Mouse (Mus musculus): ENCODE measurements around the gene Ranbp10. TPM values are rescaled to one million over a fixed set of nuclear protein-coding genes. Genes with fewer than 3 reads are reported as not detected.

Gene Ranbp10
- polyA plus RNA-seq, 1 experiment: 11.1 TPM

DNA sequence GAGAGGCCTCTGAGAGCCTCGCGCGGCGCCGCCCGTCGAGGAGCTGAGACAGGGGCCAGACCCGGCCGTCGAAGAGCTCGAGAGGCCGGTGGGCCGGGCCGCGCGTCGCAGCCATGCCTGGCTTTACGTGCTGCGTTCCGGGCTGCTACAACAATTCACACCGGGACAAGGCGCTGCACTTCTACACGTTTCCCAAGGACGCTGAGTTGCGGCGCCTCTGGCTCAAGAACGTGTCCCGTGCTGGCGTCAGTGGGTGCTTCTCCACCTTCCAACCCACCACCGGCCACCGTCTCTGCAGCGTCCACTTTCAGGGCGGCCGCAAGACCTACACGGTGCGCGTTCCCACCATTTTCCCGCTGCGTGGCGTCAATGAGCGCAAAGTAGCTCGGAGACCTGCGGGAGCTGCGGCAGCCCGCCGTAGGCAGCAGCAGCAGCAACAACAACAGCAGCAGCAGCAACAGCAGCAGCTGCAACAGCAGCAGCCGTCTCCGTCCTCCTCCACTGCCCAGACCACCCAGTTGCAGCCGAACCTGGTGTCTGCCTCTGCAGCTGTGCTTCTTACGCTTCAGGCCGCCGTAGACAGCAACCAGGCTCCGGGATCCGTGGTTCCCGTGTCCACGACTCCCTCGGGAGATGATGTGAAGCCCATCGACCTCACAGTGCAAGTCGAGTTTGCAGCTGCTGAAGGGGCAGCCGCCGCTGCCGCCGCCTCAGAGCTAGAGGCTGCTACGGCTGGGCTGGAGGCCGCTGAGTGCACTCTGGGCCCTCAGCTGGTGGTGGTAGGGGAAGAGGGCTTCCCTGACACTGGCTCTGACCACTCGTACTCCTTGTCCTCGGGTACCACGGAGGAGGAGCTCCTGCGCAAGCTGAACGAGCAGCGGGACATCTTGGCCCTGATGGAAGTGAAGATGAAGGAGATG is 28.4 kb upstream of the Ranbp10 start:
- H3K36me3 ChIP-seq (replicated peaks; ENCODE audit: low read length): peaks cover 16% of the 10 kb centered on the region
- TF ChIP-seq GATA1 (IDR thresholded peaks at IDR 0.05; ENCODE audit: borderline replicate concordance, low read length) (no peak), FLI1 (IDR thresholded peaks at IDR 0.05; ENCODE audit: low read length) (no peak)
- no peaks in the 10 kb centered on the region for H3K9me3 ChIP-seq
- peaks cover 67% of the 10 kb centered on the region for H3K4me1 ChIP-seq
- no peaks in the 10 kb centered on the region for H3K27me3 ChIP-seq (replicated peaks)
- peak overlapping the region; percentile 100 for H3K4me3 ChIP-seq (replicated peaks)

DNA sequence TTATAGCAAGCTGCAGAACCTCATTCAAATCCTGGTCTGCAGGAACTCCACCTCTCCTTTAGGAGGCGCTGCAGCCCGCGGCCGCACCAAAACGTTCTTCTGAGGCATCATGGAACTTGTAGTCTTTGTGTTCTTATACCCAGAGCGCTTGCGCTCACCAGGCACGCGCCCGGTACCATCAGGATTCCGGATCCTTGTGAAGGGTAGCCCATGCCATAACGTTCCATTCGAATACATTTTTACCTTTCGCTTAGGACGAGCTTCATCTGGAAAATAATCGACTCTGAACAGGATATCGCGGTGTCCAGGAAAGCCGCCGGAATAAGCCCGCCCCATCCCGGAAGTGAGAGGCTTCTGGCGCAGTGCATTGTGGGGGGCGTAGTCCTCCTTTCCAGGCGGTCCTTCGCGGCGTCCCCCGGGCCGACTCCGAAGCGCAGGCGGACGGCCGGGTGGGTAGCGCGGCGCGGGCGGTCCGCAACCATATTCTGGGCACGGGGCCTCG is 27.6 kb upstream of the Ranbp10 start, which contains the start of gene Thap11:
Gene Thap11 (plus strand): TSS at position 418 of the 502 bp plus-strand sequence.
- Histone ChIP-seq H3K4me3 (replicated peaks) (peak within 1 kb of the TSS; percentile 100), H3K27me3 (replicated peaks) (no peaks in the 10 kb centered on the region), H3K9me3 (no peaks in the 10 kb centered on the region), H3K36me3 (replicated peaks; ENCODE audit: low read length) (peaks cover 18% of the 10 kb centered on the region), H3K4me1 (peaks cover 69% of the 10 kb centered on the region)
- no peak for TF ChIP-seq FLI1 (IDR thresholded peaks at IDR 0.05; ENCODE audit: low read length)
- no peak for TF ChIP-seq GATA1 (IDR thresholded peaks at IDR 0.05; ENCODE audit: borderline replicate concordance, low read length)

DNA sequence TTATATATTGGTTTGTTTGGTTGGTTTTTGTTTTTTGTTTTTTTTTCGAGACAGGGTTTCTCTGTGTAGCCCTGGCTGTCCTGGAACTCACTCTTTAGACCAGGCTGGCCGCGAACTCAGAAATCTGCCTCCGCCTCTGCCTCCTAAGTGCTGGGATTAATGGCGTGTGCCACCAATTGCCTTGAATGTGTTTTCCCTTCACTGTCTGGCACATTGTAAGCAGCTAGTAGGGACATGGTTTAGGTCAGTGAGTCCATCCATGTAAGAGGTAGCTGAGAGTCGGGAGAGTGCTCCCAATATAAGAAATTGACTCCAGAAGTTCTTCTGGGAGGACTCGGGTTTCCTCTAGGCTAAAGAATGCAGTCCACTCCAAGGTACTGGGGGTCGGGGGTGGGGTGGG is 27.2 kb upstream of the Ranbp10 start:
- no peaks in the 10 kb centered on the region for H3K27me3 ChIP-seq (replicated peaks)
- no peaks in the 10 kb centered on the region for H3K9me3 ChIP-seq
- H3K4me1 ChIP-seq: peaks cover 69% of the 10 kb centered on the region
- H3K36me3 ChIP-seq (replicated peaks; ENCODE audit: low read length): peaks cover 23% of the 10 kb centered on the region
- peak overlapping the region; percentile 100 for H3K4me3 ChIP-seq (replicated peaks)
- TF ChIP-seq FLI1 (IDR thresholded peaks at IDR 0.05; ENCODE audit: low read length): no peak
- no peak for TF ChIP-seq GATA1 (IDR thresholded peaks at IDR 0.05; ENCODE audit: borderline replicate concordance, low read length)

DNA sequence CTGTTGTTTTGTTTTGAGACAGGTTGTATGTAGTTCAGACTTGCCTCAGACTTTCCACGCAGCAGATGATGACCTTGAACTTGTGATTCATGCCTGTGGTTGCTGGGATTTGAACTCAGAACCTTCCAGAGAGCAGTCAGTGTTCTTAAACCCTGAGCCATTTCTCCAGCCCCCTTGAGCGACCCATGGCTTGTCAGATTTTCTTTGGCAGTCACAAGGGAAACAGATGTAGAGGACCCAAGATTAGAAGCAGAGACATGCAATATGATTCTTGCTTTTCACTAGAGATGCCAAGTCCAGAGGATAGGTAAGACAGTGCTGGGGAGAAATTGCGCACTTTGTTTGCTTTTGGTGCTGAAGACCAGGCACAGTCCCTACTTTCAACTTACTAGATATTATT is 26.0 kb upstream of the Ranbp10 start, which contains the start of gene Cenpt:
Gene Cenpt (minus strand): TSS at position 101 of the 400 bp plus-strand sequence.
- peak within 1 kb of the TSS; percentile 98 for H3K4me3 ChIP-seq (replicated peaks)
- TF ChIP-seq GATA1 (IDR thresholded peaks at IDR 0.05; ENCODE audit: borderline replicate concordance, low read length) (no peak), FLI1 (IDR thresholded peaks at IDR 0.05; ENCODE audit: low read length) (no peak)
- H3K36me3 ChIP-seq (replicated peaks; ENCODE audit: low read length): peaks cover 27% of the 10 kb centered on the region
- H3K4me1 ChIP-seq: peaks cover 66% of the 10 kb centered on the region
- H3K27me3 ChIP-seq (replicated peaks): no peaks in the 10 kb centered on the region
- H3K9me3 ChIP-seq: no peaks in the 10 kb centered on the region

DNA sequence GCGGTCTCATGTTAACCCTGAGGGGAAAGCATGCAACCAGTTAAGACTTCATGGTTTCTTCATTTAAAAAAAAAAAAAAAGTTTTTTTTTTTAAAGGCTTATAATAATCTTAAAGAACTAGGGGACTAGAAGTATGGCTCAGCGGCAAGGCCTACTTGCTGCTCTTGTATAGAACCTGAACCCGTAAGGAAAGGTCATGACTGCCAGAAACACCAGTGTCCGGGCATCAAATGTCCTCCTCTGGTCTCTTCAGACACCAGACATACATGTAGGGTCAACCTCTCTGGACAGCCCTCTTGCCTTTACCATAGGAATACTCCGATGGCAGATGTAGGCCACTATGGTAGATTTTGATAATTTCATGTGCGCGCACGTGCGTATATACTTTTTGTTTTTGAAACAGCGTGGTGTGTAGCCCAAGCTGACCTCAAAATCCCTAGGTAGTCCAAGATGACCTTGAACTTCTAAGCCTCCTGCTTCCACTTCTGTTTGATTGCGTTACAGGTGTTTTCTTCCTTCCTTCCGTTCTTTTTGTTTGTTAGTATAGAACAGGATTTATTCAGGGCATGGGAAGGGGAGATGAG is 25.1 kb upstream of the Ranbp10 start:
- Histone ChIP-seq H3K36me3 (replicated peaks; ENCODE audit: low read length) (peaks cover 27% of the 10 kb centered on the region), H3K4me1 (peaks cover 62% of the 10 kb centered on the region), H3K9me3 (no peaks in the 10 kb centered on the region), H3K27me3 (replicated peaks) (no peaks in the 10 kb centered on the region), H3K4me3 (replicated peaks) (peak overlapping the region; percentile 98)
- TF ChIP-seq GATA1 (IDR thresholded peaks at IDR 0.05; ENCODE audit: borderline replicate concordance, low read length) (no peak), FLI1 (IDR thresholded peaks at IDR 0.05; ENCODE audit: low read length) (no peak)

DNA sequence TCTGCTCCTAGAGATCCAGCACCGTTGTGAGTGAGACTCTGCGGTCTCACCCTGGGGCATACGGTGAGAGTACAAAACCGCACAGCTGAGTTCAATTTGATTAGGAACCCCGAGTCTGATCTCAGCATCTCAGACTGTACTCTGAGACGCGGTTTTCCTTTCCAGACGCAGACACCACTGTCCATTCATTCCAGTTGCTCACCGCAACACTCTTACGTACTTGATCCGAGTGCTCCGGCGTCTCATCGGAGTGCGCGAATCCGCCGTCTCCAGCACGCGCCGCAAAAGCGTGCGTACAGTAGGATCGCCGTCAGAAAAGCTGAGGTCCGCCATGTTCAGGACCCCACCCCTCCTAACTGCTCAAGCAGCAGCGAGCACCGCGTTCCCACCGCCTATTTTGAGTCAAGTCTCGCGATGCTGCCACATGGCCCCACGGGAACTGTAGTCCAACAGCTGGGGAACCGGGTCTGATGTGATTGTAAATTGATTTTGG is 24.5 kb upstream of the Ranbp10 start:
- Histone ChIP-seq H3K4me1 (peaks cover 62% of the 10 kb centered on the region), H3K36me3 (replicated peaks; ENCODE audit: low read length) (peaks cover 30% of the 10 kb centered on the region)
- no peak for TF ChIP-seq GATA1 (IDR thresholded peaks at IDR 0.05; ENCODE audit: borderline replicate concordance, low read length)
- TF ChIP-seq FLI1 (IDR thresholded peaks at IDR 0.05; ENCODE audit: low read length): no peak

DNA sequence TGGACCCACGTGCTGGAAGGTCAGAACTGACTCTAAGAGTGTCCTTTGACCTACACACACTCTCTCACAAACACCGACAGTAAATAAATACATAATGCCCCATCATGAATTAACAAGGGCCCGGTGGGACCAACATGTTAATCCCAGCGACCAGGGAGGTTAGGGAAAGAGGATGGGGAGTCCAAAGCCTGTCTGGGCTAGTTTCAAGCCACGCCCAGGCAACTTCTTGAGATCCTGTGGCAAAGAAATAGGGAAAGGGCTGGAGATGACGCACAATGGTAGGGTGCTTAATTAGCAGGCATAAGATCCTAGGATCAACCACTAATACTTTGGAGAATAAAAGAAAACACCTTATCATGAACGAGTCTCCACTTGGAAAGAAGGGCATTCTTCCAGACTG is 23.5 kb upstream of the Ranbp10 start:
- Histone ChIP-seq H3K36me3 (replicated peaks; ENCODE audit: low read length) (peaks cover 41% of the 10 kb centered on the region), H3K4me1 (peaks cover 62% of the 10 kb centered on the region), H3K27me3 (replicated peaks) (no peaks in the 10 kb centered on the region), H3K4me3 (replicated peaks) (peak overlapping the region; percentile 68), H3K9me3 (no peaks in the 10 kb centered on the region)
- TF ChIP-seq GATA1 (IDR thresholded peaks at IDR 0.05; ENCODE audit: borderline replicate concordance, low read length) (no peak), FLI1 (IDR thresholded peaks at IDR 0.05; ENCODE audit: low read length) (no peak)

More for the DNA sequence above, 24.5 kb upstream of the Ranbp10 start:
- no peaks in the 10 kb centered on the region for H3K27me3 ChIP-seq (replicated peaks)
- H3K9me3 ChIP-seq: no peaks in the 10 kb centered on the region
- H3K4me3 ChIP-seq (replicated peaks): peak overlapping the region; percentile 98

DNA sequence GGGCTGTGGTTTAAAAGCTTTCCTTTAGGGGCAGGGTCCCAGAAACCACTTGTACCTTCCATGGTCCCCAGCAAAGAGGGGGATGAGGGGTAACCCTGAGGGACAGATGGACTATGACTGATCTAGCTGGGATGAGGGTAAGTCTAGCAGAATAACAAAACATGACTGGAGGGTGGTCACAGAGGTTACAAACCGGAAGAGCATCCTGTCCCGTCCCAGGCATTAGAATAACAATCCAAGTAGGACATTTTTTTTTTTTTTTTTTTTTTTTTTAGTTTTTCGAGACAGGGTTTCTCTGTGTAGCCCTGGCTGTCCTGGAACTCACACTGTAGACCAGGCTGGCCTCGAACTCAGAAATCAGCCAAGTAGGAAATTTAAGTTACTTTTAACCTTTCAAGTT is 22.9 kb upstream of the Ranbp10 start:
- Histone ChIP-seq H3K9me3 (no peaks in the 10 kb centered on the region), H3K4me3 (replicated peaks) (no peak overlapping the region), H3K27me3 (replicated peaks) (no peaks in the 10 kb centered on the region), H3K4me1 (peaks cover 57% of the 10 kb centered on the region), H3K36me3 (replicated peaks; ENCODE audit: low read length) (peaks cover 47% of the 10 kb centered on the region)
- TF ChIP-seq FLI1 (IDR thresholded peaks at IDR 0.05; ENCODE audit: low read length) (no peak), GATA1 (IDR thresholded peaks at IDR 0.05; ENCODE audit: borderline replicate concordance, low read length) (no peak)

DNA sequence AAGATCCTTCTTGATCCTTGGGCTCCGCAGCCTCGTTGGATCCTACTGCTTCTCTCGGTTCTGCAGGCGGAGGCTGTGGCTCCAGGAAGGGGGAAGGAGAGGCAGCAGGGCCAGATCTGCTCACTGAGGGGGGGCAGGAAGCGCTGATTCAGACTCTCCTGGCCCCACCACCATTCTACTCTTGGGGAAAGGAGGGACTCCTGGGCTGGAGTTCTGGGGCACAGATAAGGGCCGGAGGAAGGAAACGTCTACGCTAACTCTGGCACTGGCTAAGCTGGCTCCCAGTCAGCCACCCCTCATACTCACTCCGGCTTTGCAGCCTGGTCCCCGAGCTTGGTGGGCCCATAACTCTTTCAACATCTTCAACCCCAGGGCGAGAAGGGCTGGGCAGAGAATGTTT is 19.5 kb upstream of the Ranbp10 start:
- H3K36me3 ChIP-seq (replicated peaks; ENCODE audit: low read length): peaks cover 72% of the 10 kb centered on the region
- peaks cover 48% of the 10 kb centered on the region for H3K4me1 ChIP-seq

More for the DNA sequence above, 19.5 kb upstream of the Ranbp10 start:
- TF ChIP-seq FLI1 (IDR thresholded peaks at IDR 0.05; ENCODE audit: low read length): no peak
- peak overlapping the region; percentile 75 for H3K4me3 ChIP-seq (replicated peaks)
- H3K27me3 ChIP-seq (replicated peaks): no peaks in the 10 kb centered on the region
- no peaks in the 10 kb centered on the region for H3K9me3 ChIP-seq
